Mouse (Mus musculus) thymus, adult 2 months (tissue): Measurements from ENCODE around the gene Gdf3.

Experiments used
- CTCF ChIP-seq: fragments of 200-500 bp; IDR thresholded peaks from 2 replicates; pipeline ENCODE4 v1.5.1; 2012; ENCODE audit warnings: mild to moderate bottlenecking, control low read depth, low read length, moderate library complexity, borderline replicate concordance; ENCODE audit not compliant: control insufficient read depth, poor library complexity, insufficient read depth; ENCODE audit errors: extremely low read depth
- POLR2A ChIP-seq: fragments of 200-500 bp; IDR thresholded peaks from 2 replicates; pipeline ENCODE4 v1.6.1; 2012; ENCODE audit warnings: mild to moderate bottlenecking, low read length, control low read depth, moderate library complexity; ENCODE audit not compliant: control insufficient read depth, poor library complexity, insufficient read depth; ENCODE audit errors: extremely low read depth

DNA sequence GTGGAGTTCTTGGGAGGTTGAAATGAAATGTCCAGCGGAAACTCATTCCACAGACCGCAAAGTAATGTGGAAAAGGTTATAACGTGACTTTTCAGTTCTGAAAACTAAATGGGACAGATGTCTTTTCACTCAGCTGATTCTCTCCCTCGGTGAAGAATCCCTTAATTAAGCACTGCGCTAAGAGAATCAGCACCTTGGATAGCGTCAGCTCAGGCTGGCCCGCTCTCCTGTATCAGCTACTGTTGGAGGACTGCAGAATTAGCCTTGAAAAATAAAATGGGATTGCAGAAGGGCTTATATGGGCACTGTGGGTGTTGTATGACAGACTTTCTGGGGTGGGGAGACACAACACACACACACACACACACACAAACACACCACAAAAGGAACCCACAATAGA is 49.7 kb upstream of the Gdf3 start:
- TF ChIP-seq CTCF (no peak), POLR2A (no peak)
